Mouse (Mus musculus) hindbrain, embryonic 11.5 days (tissue): Measurements from ENCODE around the gene Llgl1. TPM values are rescaled to one million over a fixed set of nuclear protein-coding genes. Genes with fewer than 3 reads are reported as not detected.

Experiments used
- polyA plus RNA-seq: library from polyadenylated mRNA; unstranded; fragments of >200 nt; fragmentation: Nextera tagmentation; extraction: Ambion mirVana; gene quantifications from 2 replicates; pipeline ENCODE4 v1.2.1, GENCODE M21; 2014

The Llgl1 gene
- polyA plus RNA-seq, 1 experiment from 2014 or later: 70.4 TPM

Other genes starting within 250 kb of the Llgl1 start
- gene Drg2, start 245.1 kb upstream of the Llgl1 start, polyA plus RNA-seq: 113 and 118 TPM in 2 replicates
- gene Myo15, start 230.4 kb upstream of the Llgl1 start, polyA plus RNA-seq: 0.07 and 0.15 TPM in 2 replicates
- 31.1 and 33.2 TPM in 2 replicates for gene Alkbh5, start 163.3 kb upstream of the Llgl1 start, polyA plus RNA-seq
- 54.5 and 59.7 TPM in 2 replicates for gene Flii, start 27.5 kb downstream of the Llgl1 start, polyA plus RNA-seq
- 11.8 and 12.0 TPM in 2 replicates for gene Mief2, start 28.7 kb downstream of the Llgl1 start, polyA plus RNA-seq
- 13.1 and 15.2 TPM in 2 replicates for gene Top3a, start 77.6 kb downstream of the Llgl1 start, polyA plus RNA-seq
- gene Smcr8, start 77.8 kb downstream of the Llgl1 start, polyA plus RNA-seq: 8.4 and 8.8 TPM in 2 replicates
- 32.9 and 37.3 TPM in 2 replicates for gene Shmt1, start 112.0 kb downstream of the Llgl1 start, polyA plus RNA-seq
- gene Dhrs7b, start 130.9 kb downstream of the Llgl1 start, polyA plus RNA-seq: 23.5 and 30.5 TPM in 2 replicates
- gene Tmem11, start 179.5 kb downstream of the Llgl1 start, polyA plus RNA-seq: 62.4 and 64.8 TPM in 2 replicates
- 18.8 and 19.8 TPM in 2 replicates for gene Natd1, start 215.0 kb downstream of the Llgl1 start, polyA plus RNA-seq
- 37.6 and 39.8 TPM in 2 replicates for gene Map2k3, start 232.3 kb downstream of the Llgl1 start, polyA plus RNA-seq